Mouse (Mus musculus) CH12.LX (cell line): ENCODE measurements around the gene Bicc1. TPM values are rescaled to one million over a fixed set of nuclear protein-coding genes. Genes with fewer than 3 reads are reported as not detected.

ENCODE experiments used
- DNase-seq: peaks from one replicate; pipeline ENCODE4 v3.0.0-alpha.2; 2013; ENCODE audit errors: extremely low read depth
- H3K27ac ChIP-seq: 2 replicates; pipeline ENCODE4 v1.5.1; 2012; ENCODE audit warnings: low read depth, mild to moderate bottlenecking, control low read depth, moderate library complexity; ENCODE audit not compliant: insufficient read depth
- H3K27me3 ChIP-seq: replicated peaks from 2 replicates; pipeline ENCODE3; 2012; ENCODE audit warnings: inconsistent platforms
- H3K36me3 ChIP-seq, 2 experiments: replicated peaks in 1 of 2; 2 replicates each; pipeline versions ENCODE3 to v1.6.1; 2012; ENCODE audit warnings: inconsistent platforms in 1 of 2, low read length in 1 of 2, mild to moderate bottlenecking in 1 of 2, mixed read lengths in 1 of 2, moderate library complexity in 1 of 2; ENCODE audit not compliant: control insufficient read depth in 1 of 2, insufficient read depth in 1 of 2
- H3K4me1 ChIP-seq, 2 experiments: 2 replicates each; pipeline ENCODE4 v1.6.1; 2012; ENCODE audit warnings: inconsistent platforms in 1 of 2, moderate library complexity in 1 of 2; ENCODE audit not compliant: insufficient read depth in 2 of 2, control insufficient read depth in 1 of 2
- H3K4me2 ChIP-seq: 2 replicates; pipeline ENCODE4 v1.6.1; 2012; ENCODE audit warnings: low read depth, mild to moderate bottlenecking, control low read depth; ENCODE audit not compliant: poor library complexity, insufficient read depth, severe bottlenecking
- H3K4me3 ChIP-seq, 3 experiments: fragments of 150-350 bp in 1 of 3; sonication (generic) in 1 of 3; replicated peaks in 1 of 3; 2 replicates each; pipeline versions ENCODE3 to v1.5.1; 2011 to 2012; ENCODE audit warnings: low read depth in 2 of 3, low read length in 2 of 3, mild to moderate bottlenecking in 2 of 3, moderate library complexity in 2 of 3, control low read depth in 1 of 3, improper control_type of control experiment in 1 of 3, inconsistent platforms in 1 of 3, mixed read lengths in 1 of 3; ENCODE audit not compliant: poor library complexity in 1 of 3
- H3K79me2 ChIP-seq: replicated peaks from 2 replicates; pipeline ENCODE4 v1.6.1; 2012; ENCODE audit warnings: mild to moderate bottlenecking, moderate library complexity; ENCODE audit not compliant: control insufficient read depth, poor library complexity, insufficient read depth, severe bottlenecking; ENCODE audit errors: extremely low read depth
- H3K9ac ChIP-seq: 2 replicates; pipeline ENCODE4 v1.6.1; 2012; ENCODE audit warnings: low read depth, mild to moderate bottlenecking, control low read depth, moderate library complexity; ENCODE audit not compliant: insufficient read depth
- H3K9me3 ChIP-seq: replicated peaks from 2 replicates; pipeline ENCODE3; 2012; ENCODE audit warnings: low read length, inconsistent platforms, mixed read lengths
- BHLHE40 ChIP-seq: IDR thresholded peaks from 2 replicates; pipeline ENCODE4 v1.6.1; 2011; ENCODE audit warnings: mild to moderate bottlenecking, low read depth, low read length, improper control_type of control experiment
- CHD1 ChIP-seq: IDR thresholded peaks from 2 replicates; pipeline ENCODE4 v1.6.1; 2012; ENCODE audit warnings: low read depth, low read length, improper control_type of control experiment, inconsistent platforms
- CHD2 ChIP-seq: IDR thresholded peaks from 2 replicates; pipeline ENCODE4 v1.6.1; 2011; ENCODE audit warnings: low read length, improper control_type of control experiment
- E2F4 ChIP-seq: IDR thresholded peaks from 2 replicates; pipeline ENCODE4 v1.6.1; 2011; ENCODE audit warnings: low read depth, low read length, improper control_type of control experiment; ENCODE audit not compliant: insufficient replicate concordance
- EP300 ChIP-seq: IDR thresholded peaks from 2 replicates; pipeline ENCODE4 v1.6.1; 2011; ENCODE audit warnings: low read length, improper control_type of control experiment
- GABPA ChIP-seq: IDR thresholded peaks from 2 replicates; pipeline ENCODE4 v1.6.1; 2012; ENCODE audit warnings: low read depth, low read length, improper control_type of control experiment, inconsistent platforms; ENCODE audit not compliant: insufficient replicate concordance
- HCFC1 ChIP-seq: IDR thresholded peaks from 2 replicates; pipeline ENCODE4 v1.6.1; 2012; ENCODE audit warnings: low read depth, mild to moderate bottlenecking, inconsistent platforms, low read length, improper control_type of control experiment
- IRF4 ChIP-seq: IDR thresholded peaks from 2 replicates; pipeline ENCODE4 v1.6.1; 2014; ENCODE audit warnings: low read depth, mild to moderate bottlenecking, inconsistent platforms, low read length, improper control_type of control experiment
- JUN ChIP-seq: IDR thresholded peaks from 2 replicates; pipeline ENCODE4 v1.6.1; 2011; ENCODE audit warnings: low read depth, mild to moderate bottlenecking, low read length, improper control_type of control experiment, moderate library complexity; ENCODE audit not compliant: insufficient read depth
- KAT2A ChIP-seq: IDR thresholded peaks from 2 replicates; pipeline ENCODE4 v1.6.1; 2012; ENCODE audit warnings: low read length, improper control_type of control experiment, inconsistent platforms; ENCODE audit not compliant: insufficient replicate concordance
- MAFK ChIP-seq: IDR thresholded peaks from 2 replicates; pipeline ENCODE4 v1.6.1; 2011; ENCODE audit warnings: low read length, improper control_type of control experiment; ENCODE audit not compliant: insufficient replicate concordance
- MEF2A ChIP-seq: IDR thresholded peaks from 2 replicates; pipeline ENCODE4 v1.6.1; 2014; ENCODE audit warnings: low read depth, mild to moderate bottlenecking, inconsistent platforms, low read length, improper control_type of control experiment, borderline replicate concordance
- MXI1 ChIP-seq: IDR thresholded peaks from 2 replicates; pipeline ENCODE4 v1.6.1; 2011; ENCODE audit warnings: mild to moderate bottlenecking, low read depth, low read length, improper control_type of control experiment
- PAX5 ChIP-seq: IDR thresholded peaks from 2 replicates; pipeline ENCODE4 v1.6.1; 2012; ENCODE audit warnings: low read length, inconsistent platforms, mixed read lengths
- POLR2A ChIP-seq: IDR thresholded peaks from 2 replicates; pipeline ENCODE4 v1.6.1; 2011; ENCODE audit warnings: low read depth, mild to moderate bottlenecking, improper control_type of control experiment, low read length
- POLR2AphosphoS2 ChIP-seq: IDR thresholded peaks from 2 replicates; pipeline ENCODE4 v1.6.1; 2011; ENCODE audit warnings: low read depth, low read length, improper control_type of control experiment
- RAD21 ChIP-seq: IDR thresholded peaks from 2 replicates; pipeline ENCODE4 v1.6.1; 2011; ENCODE audit warnings: low read depth, mild to moderate bottlenecking, low read length, improper control_type of control experiment, moderate library complexity
- RCOR1 ChIP-seq: conservative IDR thresholded peaks from 2 replicates; pipeline ENCODE4 v1.6.1; 2012; ENCODE audit warnings: low read depth, mild to moderate bottlenecking, inconsistent platforms, low read length, improper control_type of control experiment
- SIN3A ChIP-seq: IDR thresholded peaks from 2 replicates; pipeline ENCODE4 v1.6.1; 2012; ENCODE audit warnings: low read length, improper control_type of control experiment, inconsistent platforms
- SMC3 ChIP-seq: IDR thresholded peaks from 2 replicates; pipeline ENCODE4 v1.6.1; 2011; ENCODE audit warnings: low read depth, low read length, improper control_type of control experiment
- TBP ChIP-seq: conservative IDR thresholded peaks from 2 replicates; pipeline ENCODE4 v1.6.1; 2011; ENCODE audit warnings: low read depth, low read length, improper control_type of control experiment
- TCF12 ChIP-seq: IDR thresholded peaks from 2 replicates; pipeline ENCODE4 v1.6.1; 2014; ENCODE audit warnings: low read depth, mild to moderate bottlenecking, inconsistent platforms, low read length, improper control_type of control experiment
- USF2 ChIP-seq: conservative IDR thresholded peaks from 2 replicates; pipeline ENCODE4 v1.6.1; 2011; ENCODE audit warnings: low read depth, low read length, improper control_type of control experiment
- ZKSCAN1 ChIP-seq: IDR thresholded peaks from 2 replicates; pipeline ENCODE4 v1.6.1; 2012; ENCODE audit warnings: low read depth, inconsistent platforms, low read length, improper control_type of control experiment, borderline replicate concordance
- ZNF384 ChIP-seq: IDR thresholded peaks from 2 replicates; pipeline ENCODE4 v1.6.1; 2012; ENCODE audit warnings: low read depth, low read length, improper control_type of control experiment, inconsistent platforms
- dilution Hi-C: fragments of 300-500 bp; cut with MboI; formaldehyde crosslinking; loops from 2 replicates; pipeline ENCODE4 v1.14.3; 2020; ENCODE audit warnings: low sequenced_read_pairs; ENCODE audit not compliant: extremely low pct_unique_long_range_greater_than_20kb, extremely low pct_ligation_motif_present
- in situ Hi-C: fragments of 300-500 bp; cut with MboI; formaldehyde crosslinking; loops from 3 replicates; pipeline ENCODE4 v1.14.3; 2019; ENCODE audit warnings: low sequenced_read_pairs, low pct_ligation_motif_present, low pct_unique_long_range_greater_than_20kb, mixed read lengths
- polyA plus RNA-seq: library from polyadenylated mRNA; unstranded; fragments of >175 nt; gene quantifications from 2 replicates; pipeline ENCODE4 v1.2.1, GENCODE M21; 2012; ENCODE audit warnings: low read depth; ENCODE audit not compliant: insufficient read length
- total RNA-seq, 2 experiments: library from RNA; depleted of rRNA; stranded (reverse); fragments of 300-350 nt in 1 of 2; fragments of >200 nt in 1 of 2; gene quantifications; 2 replicates each; pipeline ENCODE4 v1.2.3; 2012 to 2014

Gene Bicc1
- total and polyA plus RNA-seq, 3 experiments: not detected

DNA sequence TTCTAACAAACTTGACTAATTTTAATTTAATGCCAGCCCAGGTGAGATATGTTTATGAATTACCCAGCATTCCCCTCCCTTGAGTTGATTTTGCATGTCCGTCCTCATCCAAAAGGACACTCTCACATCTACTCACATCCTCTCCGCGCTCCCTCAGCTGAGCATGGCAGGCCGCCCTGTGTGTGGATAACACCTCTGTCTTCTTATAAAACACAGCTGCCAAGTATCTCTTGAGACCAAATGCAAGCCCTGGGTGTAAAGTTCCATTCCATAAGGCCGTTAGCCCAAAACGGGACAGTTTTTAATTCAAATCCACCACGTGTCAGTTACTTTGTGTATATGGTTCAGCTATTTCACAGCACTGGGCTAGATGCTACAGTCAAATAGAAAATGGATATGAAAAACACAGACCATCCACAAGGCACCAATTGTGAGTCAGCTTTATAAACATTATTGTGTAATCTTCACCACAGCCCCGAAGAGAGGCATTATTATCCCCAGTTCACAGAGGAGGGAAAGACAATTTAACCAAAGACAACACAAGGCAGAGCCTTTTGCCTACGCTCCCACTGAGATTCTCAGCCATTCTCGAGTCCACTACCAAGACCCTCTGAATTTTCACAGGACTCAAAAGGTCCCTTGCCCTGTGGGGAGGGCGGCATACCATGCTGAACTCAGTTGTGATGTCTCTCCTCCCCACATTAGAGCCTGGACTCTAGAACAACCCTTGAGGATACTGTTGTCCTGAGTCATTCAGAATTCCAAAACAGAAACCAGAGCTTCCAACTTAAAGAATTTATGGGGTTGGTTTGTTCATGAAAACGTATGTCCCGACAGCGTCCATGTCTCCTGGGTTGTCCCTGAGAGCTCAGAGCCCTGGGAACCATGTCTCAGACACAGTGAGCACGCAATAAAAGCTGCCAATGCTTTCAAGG, 12.6 kb downstream of the Bicc1 start:
- H3K27ac ChIP-seq: no peak overlapping the region
- DNase-seq: no peak
- no peaks in the 10 kb centered on the region for H3K27me3 ChIP-seq
- no peak overlapping the region for H3K4me2 ChIP-seq
- no peaks in the 10 kb centered on the region for H3K4me1 ChIP-seq
- H3K4me3 ChIP-seq: no peak overlapping the region
- dilution Hi-C loops (no loop called here), in situ Hi-C loops (no loop called here)
- TF ChIP-seq RCOR1 (no peak), SIN3A (no peak), CHD2 (no peak), POLR2AphosphoS2 (no peak), RAD21 (no peak), GABPA (no peak), MAFK (no peak), JUN (no peak), MXI1 (no peak), EP300 (no peak), IRF4 (no peak), E2F4 (no peak), TCF12 (no peak), CHD1 (no peak), USF2 (no peak), BHLHE40 (no peak), PAX5 (no peak), ZNF384 (no peak), HCFC1 (no peak), POLR2A (no peak)
- no peak overlapping the region for H3K9ac ChIP-seq
- H3K79me2 ChIP-seq: no peaks in the 10 kb centered on the region
- no peaks in the 10 kb centered on the region for H3K36me3 ChIP-seq
- no peaks in the 10 kb centered on the region for H3K9me3 ChIP-seq

DNA sequence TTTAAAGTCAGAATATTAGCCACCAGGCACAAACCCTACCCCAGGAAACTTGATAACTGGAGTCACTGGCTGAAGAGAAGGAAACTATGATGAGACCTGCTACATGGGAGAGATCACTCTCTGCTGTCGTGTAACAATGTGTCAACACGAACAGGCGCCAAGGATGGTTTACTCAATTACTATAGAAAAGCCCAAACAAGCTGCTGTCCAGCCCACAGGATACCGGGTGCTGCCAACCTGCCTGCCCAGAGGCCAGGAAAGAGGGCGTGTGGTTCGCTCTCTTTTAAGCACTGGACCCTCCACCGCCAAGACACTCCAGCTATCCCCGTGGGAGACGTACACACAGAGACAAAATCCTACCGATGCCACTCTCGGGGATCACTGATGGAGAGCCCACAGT, 13.7 kb downstream of the Bicc1 start:
- DNase-seq: no peak
- in situ Hi-C loops (no loop called here), dilution Hi-C loops (no loop called here)
- H3K36me3 ChIP-seq: no peaks in the 10 kb centered on the region
- H3K27ac ChIP-seq: no peak overlapping the region
- H3K4me2 ChIP-seq: no peak overlapping the region
- no peak overlapping the region for H3K4me3 ChIP-seq
- no peaks in the 10 kb centered on the region for H3K9me3 ChIP-seq
- no peak for TF ChIP-seq CHD1
- no peak for TF ChIP-seq MEF2A
- no peak for TF ChIP-seq ZKSCAN1
- no peak for TF ChIP-seq GABPA
- TF ChIP-seq RCOR1: no peak
- TF ChIP-seq SMC3: no peak
- TF ChIP-seq MAFK: no peak
- TF ChIP-seq CHD2: no peak
- TF ChIP-seq TBP: no peak
- TF ChIP-seq E2F4: no peak
- TF ChIP-seq PAX5: no peak
- TF ChIP-seq HCFC1: no peak
- TF ChIP-seq ZNF384: no peak
- no peak for TF ChIP-seq SIN3A
- TF ChIP-seq KAT2A: no peak
- TF ChIP-seq IRF4: no peak
- H3K79me2 ChIP-seq: no peaks in the 10 kb centered on the region
- H3K4me1 ChIP-seq: no peaks in the 10 kb centered on the region
- no peak overlapping the region for H3K9ac ChIP-seq
- no peaks in the 10 kb centered on the region for H3K27me3 ChIP-seq
